Mouse (Mus musculus) lung, adult 2 months (tissue): ENCODE data around the gene Hsd17b14.

Source experiments
- CTCF ChIP-seq: fragments of 200-500 bp; IDR thresholded peaks from 2 replicates; pipeline ENCODE4 v1.5.1; 2011; ENCODE audit warnings: mild to moderate bottlenecking, low read length, control low read depth; ENCODE audit not compliant: insufficient read depth
- POLR2A ChIP-seq: fragments of 200-500 bp; IDR thresholded peaks from 2 replicates; pipeline ENCODE4 v1.6.1; 2011; ENCODE audit warnings: low read depth, mild to moderate bottlenecking, control low read depth, low read length, borderline replicate concordance; ENCODE audit errors: extremely low read depth

DNA sequence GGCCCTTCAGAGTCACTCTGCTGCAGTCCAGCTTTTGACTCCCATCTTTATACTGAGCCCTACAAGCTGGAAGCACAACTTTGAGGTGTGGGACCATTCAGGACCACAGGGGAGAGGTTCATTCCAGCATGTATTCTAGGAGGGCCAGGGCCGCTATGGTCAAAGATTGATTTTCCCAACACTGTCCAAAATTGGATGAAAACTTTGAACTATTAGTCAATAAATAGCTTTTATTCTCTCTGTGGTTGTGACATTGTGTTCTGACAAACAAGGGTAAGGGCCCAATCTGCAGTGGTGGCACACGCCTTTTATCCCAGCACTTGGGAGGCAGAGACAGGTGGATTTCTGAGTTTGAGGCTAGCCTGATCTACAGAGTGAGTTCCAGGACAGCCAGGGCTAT, 703 bp upstream of the Hsd17b14 start:
- no peak for TF ChIP-seq CTCF
- TF ChIP-seq POLR2A = no peak
